Mouse (Mus musculus): Measurements from ENCODE around the gene Psme1. TPM values are rescaled to one million over a fixed set of nuclear protein-coding genes. Genes with fewer than 3 reads are reported as not detected.

Psme1 gene
- total RNA-seq, 2 experiments from 2014 or later = 41.9 to 50.1 TPM

Other genes with a start within 250 kb of the Psme1 start
- gene Dhrs4, start 99.4 kb upstream of the Psme1 start, total RNA-seq (2021) = 10 to 100 TPM; 17.5 to 19.1 TPM
- 10 to 100 TPM; 34.4 to 63.1 TPM for gene Carmil3, start 87.5 kb upstream of the Psme1 start, total RNA-seq (2021)
- 100 to 1,000 TPM; 163 to 211 TPM for gene Cpne6, start 67.7 kb upstream of the Psme1 start, total RNA-seq (2021)
- under 1 TPM; 0.44 to 0.77 TPM for gene Nrl, start 53.1 kb upstream of the Psme1 start, total RNA-seq (2021)
- 10 to 100 TPM; 24.8 to 28.9 TPM for gene Pck2, start 37.9 kb upstream of the Psme1 start, total RNA-seq (2021)
- 10 to 100 TPM; 76.9 to 82.1 TPM for gene Dcaf11, start 18.1 kb upstream of the Psme1 start, total RNA-seq (2021)
- 1 to 10 TPM in 1 of 2 experiments, not detected in 1; 1.0 TPM for gene A730061H03Rik, start 17.7 kb upstream of the Psme1 start, total RNA-seq (2021)
- not detected for gene Fitm1, start 2.5 kb upstream of the Psme1 start, total RNA-seq (2021)
- gene Emc9, start 7.2 kb downstream of the Psme1 start, total RNA-seq (2021) = 10 to 100 TPM; 49.0 to 52.7 TPM
- gene Psme2, start 13.0 kb downstream of the Psme1 start, total RNA-seq (2021) = 10 to 100 TPM; 42.3 to 45.4 TPM
- gene Rnf31, start 13.6 kb downstream of the Psme1 start, total RNA-seq (2021) = 10 to 100 TPM; 30.4 to 33.5 TPM
- gene Irf9, start 25.4 kb downstream of the Psme1 start, total RNA-seq (2021) = 10 to 100 TPM in 1 of 2 experiments, 1 to 10 TPM in 1; 9.1 to 11.6 TPM
- 1 to 10 TPM; 1.6 to 4.4 TPM for gene Rec8, start 39.9 kb downstream of the Psme1 start, total RNA-seq (2021)
- gene Ipo4, start 57.8 kb downstream of the Psme1 start, total RNA-seq (2021) = 100 to 1,000 TPM; 112 to 122 TPM
- 1 to 10 TPM in 1 of 2 experiments, under 1 TPM in 1; 0.84 to 4.9 TPM for gene Gm49378, start 59.8 kb downstream of the Psme1 start, total RNA-seq (2021)
- 10 to 100 TPM; 39.0 to 41.9 TPM for gene Tm9sf1, start 65.7 kb downstream of the Psme1 start, total RNA-seq (2021)
- 1 to 10 TPM in 1 of 2 experiments, under 1 TPM in 1; 0.49 to 1.6 TPM for gene Tssk4, start 72.1 kb downstream of the Psme1 start, total RNA-seq (2021)
- gene Mdp1, start 82.4 kb downstream of the Psme1 start, total RNA-seq (2021) = 10 to 100 TPM; 39.1 to 41.7 TPM
- 10 to 100 TPM; 20.6 to 24.9 TPM for gene Gmpr2, start 93.8 kb downstream of the Psme1 start, total RNA-seq (2021)
- 100 to 1,000 TPM; 310 to 333 TPM for gene Nedd8, start 94.0 kb downstream of the Psme1 start, total RNA-seq (2021)
- gene Tinf2, start 103.7 kb downstream of the Psme1 start, total RNA-seq (2021) = 10 to 100 TPM; 15.2 to 16.9 TPM
- gene Tgm1, start 135.8 kb downstream of the Psme1 start, total RNA-seq (2021) = not detected
- 10 to 100 TPM; 50.6 to 50.9 TPM for gene Rabggta, start 144.1 kb downstream of the Psme1 start, total RNA-seq (2021)
- gene Dhrs1, start 167.6 kb downstream of the Psme1 start, total RNA-seq (2021) = 10 to 100 TPM; 78.5 to 83.9 TPM
- gene Nop9, start 167.6 kb downstream of the Psme1 start, total RNA-seq (2021) = 10 to 100 TPM; 10.5 to 12.5 TPM
- 1 to 10 TPM; 2.5 to 3.0 TPM for gene Cideb, start 180.3 kb downstream of the Psme1 start, total RNA-seq (2021)
- under 1 TPM; 0.20 to 0.67 TPM for gene Ltb4r2, start 183.3 kb downstream of the Psme1 start, total RNA-seq (2021)
- gene Ltb4r1, start 187.8 kb downstream of the Psme1 start, total RNA-seq (2021) = under 1 TPM; 0.29 to 0.59 TPM
- gene Adcy4, start 206.0 kb downstream of the Psme1 start, total RNA-seq (2021) = 1 to 10 TPM; 3.8 to 8.0 TPM
- gene Ripk3, start 210.7 kb downstream of the Psme1 start, total RNA-seq (2021) = under 1 TPM in 1 of 2 experiments, not detected in 1; 0.89 TPM
- gene Nfatc4, start 245.0 kb downstream of the Psme1 start, total RNA-seq (2021) = 1 to 10 TPM; 1.8 TPM